Mouse (Mus musculus) cortical plate, adult 2 months (tissue): ENCODE measurements around the gene 1700029I15Rik.

Experiments
- CTCF ChIP-seq: fragments of 200-500 bp; IDR thresholded peaks from 2 replicates; pipeline ENCODE4 v1.5.1; 2011; ENCODE audit warnings: mild to moderate bottlenecking, control low read depth, low read length; ENCODE audit not compliant: insufficient read depth; ENCODE audit errors: extremely low read depth
- POLR2A ChIP-seq: fragments of 200-500 bp; IDR thresholded peaks from 2 replicates; pipeline ENCODE4 v1.6.1; 2011; ENCODE audit warnings: mild to moderate bottlenecking, low read length, control low read depth; ENCODE audit not compliant: insufficient read depth; ENCODE audit errors: extremely low read depth

- TF ChIP-seq POLR2A = no peak
- no peak for TF ChIP-seq CTCF
These were observed 43.0 kb downstream of the 1700029I15Rik start for GRCm38 (mm10) chr2:92425366-92425765.
